Comparison of ENCODE assay signal across 20 mouse cellular contexts in the genomic region with DNA sequence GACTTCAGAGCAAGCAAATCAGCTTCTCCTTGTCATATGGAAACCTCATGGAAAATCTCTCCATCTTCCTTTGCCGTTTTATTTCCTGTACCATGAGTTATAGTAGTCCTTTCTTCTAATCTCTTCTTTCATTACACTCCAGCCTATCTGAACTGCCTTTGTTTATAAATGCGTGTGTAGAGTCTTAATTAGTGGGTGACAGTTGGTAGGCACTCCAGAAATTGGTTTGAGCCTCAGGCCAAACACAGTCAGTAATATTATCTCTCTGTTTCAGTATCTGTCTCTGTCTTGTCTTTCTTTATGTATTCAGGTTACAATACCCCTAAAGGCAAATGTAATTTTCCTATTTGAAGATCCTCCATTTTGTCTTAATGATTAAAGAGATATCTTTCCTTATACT.
DNase-seq lines count a peak whose midpoint lies in the region; ATAC-seq and TF ChIP-seq lines count a peak whose summit lies in the region.
"Had no signal": no experiment of that assay in that cellular context is flagged by ENCODE, and none has a peak within 500 bp of the region (broad histone marks: within the 10 kb centered on the region; RNA-seq: fewer than 3 reads in every experiment).

No protein-coding gene starts in this region.

- no peaks in the 10 kb centered on the region for H3K4me1 ChIP-seq in kidney, postnatal 0 days (replicated peaks; ENCODE audit: insufficient read depth, low read length)
- H3K4me1 ChIP-seq in neural tube, embryonic 14.5 days (ENCODE audit: control insufficient read depth, insufficient read depth, low read length) = no peaks in the 10 kb centered on the region
- H3K4me1 ChIP-seq in midbrain, embryonic 15.5 days = 0 out of 2 replicates have a peak, but pooled peaks cover 10% of the 10 kb centered on the region
- H3K4me1 ChIP-seq: embryonic facial prominence, embryonic 13.5 days; heart, embryonic 12.5 days; hindbrain, embryonic 10.5 days had no signal

- H3K4me3 ChIP-seq in kidney, postnatal 0 days (replicated peaks; ENCODE audit: low read depth, low read length) = no peak overlapping the region
- H3K4me3 ChIP-seq in neural tube, embryonic 14.5 days (ENCODE audit: low read depth, low read length) = no peak overlapping the region
- no peak overlapping the region for H3K4me3 ChIP-seq in midbrain, embryonic 15.5 days
- H3K4me3 ChIP-seq: embryonic facial prominence, embryonic 13.5 days; gastrocnemius, adult 2 months; heart, embryonic 12.5 days; hindbrain, embryonic 10.5 days had no signal

- TF ChIP-seq CTCF in kidney, postnatal 0 days (IDR thresholded peaks at IDR 0.05; ENCODE audit: low read depth) = no peak

- H3K36me3 ChIP-seq in kidney, postnatal 0 days (ENCODE audit: insufficient read depth, low read length) = no peaks in the 10 kb centered on the region
- no peaks in the 10 kb centered on the region for H3K36me3 ChIP-seq in neural tube, embryonic 14.5 days (ENCODE audit: control insufficient read depth, insufficient read depth, low read length)
- H3K36me3 ChIP-seq in midbrain, embryonic 15.5 days (replicated peaks) = no peaks in the 10 kb centered on the region
- H3K36me3 ChIP-seq: embryonic facial prominence, embryonic 13.5 days; heart, embryonic 12.5 days; hindbrain, embryonic 10.5 days had no signal

- no peak overlapping the region for H3K4me2 ChIP-seq in kidney, postnatal 0 days (ENCODE audit: low read length)
- H3K4me2 ChIP-seq in neural tube, embryonic 14.5 days (ENCODE audit: low read depth, low read length) = no peak overlapping the region
- H3K4me2 ChIP-seq in midbrain, embryonic 15.5 days = no peak overlapping the region
- H3K4me2 ChIP-seq: embryonic facial prominence, embryonic 13.5 days; heart, embryonic 12.5 days had no signal

- ATAC-seq in kidney, postnatal 0 days (replicated peaks; ENCODE audit: low FRiP score, low read depth) = no peak
- ATAC-seq in neural tube, embryonic 14.5 days (ENCODE audit: low read depth) = peak; percentile 66; the same call in 1 of the 2 replicates
- ATAC-seq in midbrain, embryonic 15.5 days (replicated peaks) = peak; percentile 56; the same call in 1 of the 2 replicates
- ATAC-seq: forebrain, embryonic 16.5 days; hindbrain, embryonic 16.5 days; inflammation-experienced regulatory T-cells, adult 6 months had no signal

- no peaks in the 10 kb centered on the region for H3K27me3 ChIP-seq in kidney, postnatal 0 days (ENCODE audit: insufficient read depth, low read length)
- no peaks in the 10 kb centered on the region for H3K27me3 ChIP-seq in neural tube, embryonic 14.5 days (ENCODE audit: control insufficient read depth, insufficient read depth, low read length)
- H3K27me3 ChIP-seq in midbrain, embryonic 15.5 days (replicated peaks) = no peaks in the 10 kb centered on the region
- H3K27me3 ChIP-seq: embryonic facial prominence, embryonic 13.5 days; heart, embryonic 12.5 days had no signal

- no peaks in the 10 kb centered on the region for H3K9me3 ChIP-seq in kidney, postnatal 0 days (replicated peaks; ENCODE audit: low read length)
- no peaks in the 10 kb centered on the region for H3K9me3 ChIP-seq in neural tube, embryonic 14.5 days (ENCODE audit: control insufficient read depth, low read length)
- no peaks in the 10 kb centered on the region for H3K9me3 ChIP-seq in midbrain, embryonic 15.5 days
- H3K9me3 ChIP-seq: embryonic facial prominence, embryonic 13.5 days; heart, embryonic 12.5 days; hindbrain, embryonic 10.5 days had no signal

- DNase-seq in kidney, postnatal 0 days (ENCODE audit: low spot score) = peak; percentile 3
- no peak for DNase-seq in kidney, postnatal 14 days
- DNase-seq in neural tube, embryonic 10.5 days (ENCODE audit: extremely low spot score, low spot score) = no peak
- DNase-seq in cerebellum, adult 9-11 months = no peak
- no peak for DNase-seq in spleen, postnatal 10 days (ENCODE audit: low spot score in 2 of 2)
- DNase-seq: adrenal gland, adult 2 months; adrenal gland, postnatal 25 days; cerebellum, adult 11-12 months; cerebellum, adult 9-10 months; cerebellum, postnatal 36 days; gastrocnemius, adult 2 months; gastrocnemius, postnatal 25 days had no signal

- no peak overlapping the region for H3K27ac ChIP-seq in kidney, postnatal 0 days
- no peak overlapping the region for H3K27ac ChIP-seq in neural tube, embryonic 14.5 days (ENCODE audit: low read depth, low read length)
- H3K27ac ChIP-seq in midbrain, embryonic 15.5 days = no peak overlapping the region
- H3K27ac ChIP-seq: embryonic facial prominence, embryonic 13.5 days; gastrocnemius, adult 2 months; hindbrain, embryonic 10.5 days had no signal

- 24% methylated on average over 2 of the region's 2 CpGs for WGBS in kidney, postnatal 0 days
- 17% methylated on average over 2 of the region's 2 CpGs for WGBS in neural tube, embryonic 14.5 days
- WGBS in midbrain, embryonic 15.5 days = 37% methylated on average over 2 of the region's 2 CpGs

- no peak overlapping the region for H3K9ac ChIP-seq in kidney, postnatal 0 days (ENCODE audit: low read depth, low read length)
- no peak overlapping the region for H3K9ac ChIP-seq in neural tube, embryonic 14.5 days (replicated peaks; ENCODE audit: low read depth, low read length)
- H3K9ac ChIP-seq in midbrain, embryonic 15.5 days = no peak overlapping the region
- H3K9ac ChIP-seq: embryonic facial prominence, embryonic 13.5 days; heart, embryonic 12.5 days had no signal
